Mouse (Mus musculus): ENCODE data around the gene Slc35d2. TPM values are rescaled to one million over a fixed set of nuclear protein-coding genes. Genes with fewer than 3 reads are reported as not detected.
A peak's percentile ranks its signal among the peaks of the same experiment; 100 is the strongest.

Gene Slc35d2
- polyA plus RNA-seq, 1 experiment from 2014 or later: 7.1 TPM

DNA sequence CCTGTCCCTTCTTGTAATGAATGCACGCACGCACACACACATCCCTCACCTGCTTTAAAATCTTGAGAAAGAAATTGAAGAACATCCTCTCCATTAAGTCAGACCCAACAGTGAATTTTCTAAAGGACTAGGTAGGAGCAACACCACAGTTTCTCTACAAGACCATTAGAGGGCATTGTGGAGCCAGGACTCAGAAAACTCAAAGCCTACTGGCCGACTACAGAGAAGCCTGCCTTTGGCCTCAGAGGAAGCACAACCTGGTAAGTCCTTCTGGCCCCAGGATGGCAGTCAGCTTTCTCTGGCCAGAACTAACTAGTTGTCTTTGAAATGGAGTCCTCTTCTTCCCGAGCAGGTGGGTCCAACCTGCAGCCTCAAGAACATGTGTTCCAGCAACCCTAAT is 78.3 kb downstream of the Slc35d2 start:
- Histone ChIP-seq H3K9me3 (replicated peaks) (no peaks in the 10 kb centered on the region), H3K27ac (replicated peaks) (no peak overlapping the region), H3K27me3 (no peaks in the 10 kb centered on the region), H3K9ac (no peak overlapping the region), H3K4me3 (replicated peaks) (no peak overlapping the region), H3K4me2 (no peak overlapping the region), H3K4me1 (replicated peaks) (0 out of 2 replicates have a peak, but pooled peaks cover 4% of the 10 kb centered on the region), H3K36me3 (replicated peaks) (no peaks in the 10 kb centered on the region)
- WGBS (ENCODE audit: insufficient replicate concordance): 56% methylated on average over 4 of the region's 4 CpGs
- no peak for ATAC-seq (ENCODE audit: insufficient read depth)

DNA sequence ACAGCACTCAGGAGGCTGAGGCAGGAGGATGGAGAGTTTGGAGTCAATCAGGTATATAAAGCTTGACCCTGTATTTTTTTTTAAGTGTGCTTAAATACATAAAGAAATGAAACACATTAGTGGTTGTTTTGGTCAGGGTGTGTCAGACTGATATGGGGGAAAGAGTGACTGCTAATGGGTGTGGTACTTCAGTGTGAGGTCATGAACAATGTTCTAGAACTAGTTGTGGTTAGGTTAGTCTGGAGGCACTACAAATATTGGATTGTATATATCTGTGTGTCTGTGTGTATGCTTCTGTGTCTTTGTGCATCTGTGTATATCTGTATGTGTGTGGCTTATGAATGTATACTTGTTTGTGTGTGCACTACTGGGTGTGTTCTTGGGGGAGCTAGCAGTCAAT is 79.6 kb downstream of the Slc35d2 start:
- Histone ChIP-seq H3K9me3 (replicated peaks) (no peaks in the 10 kb centered on the region), H3K27me3 (no peaks in the 10 kb centered on the region), H3K4me1 (replicated peaks) (0 out of 2 replicates have a peak, but pooled peaks cover 4% of the 10 kb centered on the region), H3K9ac (no peak overlapping the region), H3K27ac (replicated peaks) (no peak overlapping the region), H3K36me3 (replicated peaks) (no peaks in the 10 kb centered on the region), H3K4me3 (replicated peaks) (no peak overlapping the region), H3K4me2 (no peak overlapping the region)
- ATAC-seq (ENCODE audit: insufficient read depth): peak; percentile 37; the same call in 1 of the 2 replicates

DNA sequence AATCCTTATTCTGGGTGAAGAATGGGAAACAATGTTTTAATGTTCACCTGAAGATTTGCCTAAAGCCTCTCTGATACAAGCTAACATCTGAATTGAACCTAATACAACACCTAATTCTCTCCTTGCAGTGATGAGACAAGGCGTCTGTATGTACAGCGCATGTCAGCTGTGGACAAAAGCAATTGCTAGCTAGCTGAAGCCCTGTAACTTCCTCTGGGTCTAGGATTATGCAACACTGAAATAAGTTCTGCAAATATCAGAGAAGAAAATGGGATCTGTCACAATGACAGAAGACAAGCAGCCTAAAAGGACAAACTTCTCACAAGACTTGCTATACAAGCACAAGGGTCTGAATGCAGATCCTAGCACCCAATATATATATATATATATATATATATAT is 80.7 kb downstream of the Slc35d2 start:
- no peaks in the 10 kb centered on the region for H3K27me3 ChIP-seq
- 0 out of 2 replicates have a peak, but pooled peaks cover 4% of the 10 kb centered on the region for H3K4me1 ChIP-seq (replicated peaks)
- H3K4me2 ChIP-seq: no peak overlapping the region
- H3K36me3 ChIP-seq (replicated peaks): no peaks in the 10 kb centered on the region
- WGBS (ENCODE audit: insufficient replicate concordance): 65% methylated on average over 2 of the region's 2 CpGs
- no peaks in the 10 kb centered on the region for H3K9me3 ChIP-seq (replicated peaks)
- ATAC-seq (ENCODE audit: insufficient read depth): no peak
- H3K4me3 ChIP-seq (replicated peaks): no peak overlapping the region
- H3K27ac ChIP-seq (replicated peaks): no peak overlapping the region
- no peak overlapping the region for H3K9ac ChIP-seq

Other genes starting within 250 kb of the Slc35d2 start
- not detected in 2 replicates for gene Hsd17b3, start 40.1 kb downstream of the Slc35d2 start, polyA plus RNA-seq (2015; fragmentation: Nextera tagmentation; extraction: Ambion mirVana)
- gene Zfp367, start 23.8 kb upstream of the Slc35d2 start, polyA plus RNA-seq (2015; fragmentation: Nextera tagmentation; extraction: Ambion mirVana): 20.6 and 22.1 TPM in 2 replicates
- 10.0 and 11.3 TPM in 2 replicates for gene Habp4, start 32.5 kb upstream of the Slc35d2 start, polyA plus RNA-seq (2015; fragmentation: Nextera tagmentation; extraction: Ambion mirVana)
- gene Cdc14b, start 145.9 kb upstream of the Slc35d2 start, polyA plus RNA-seq (2015; fragmentation: Nextera tagmentation; extraction: Ambion mirVana): 8.6 and 8.8 TPM in 2 replicates
- 19.6 and 20.2 TPM in 2 replicates for gene Aaed1, start 183.3 kb upstream of the Slc35d2 start, polyA plus RNA-seq (2015; fragmentation: Nextera tagmentation; extraction: Ambion mirVana)
- 197 and 221 TPM in 2 replicates for gene Ctsl, start 241.5 kb upstream of the Slc35d2 start, polyA plus RNA-seq (2015; fragmentation: Nextera tagmentation; extraction: Ambion mirVana)